19 mouse cellular contexts compared by ENCODE assay signal in the genomic region with DNA sequence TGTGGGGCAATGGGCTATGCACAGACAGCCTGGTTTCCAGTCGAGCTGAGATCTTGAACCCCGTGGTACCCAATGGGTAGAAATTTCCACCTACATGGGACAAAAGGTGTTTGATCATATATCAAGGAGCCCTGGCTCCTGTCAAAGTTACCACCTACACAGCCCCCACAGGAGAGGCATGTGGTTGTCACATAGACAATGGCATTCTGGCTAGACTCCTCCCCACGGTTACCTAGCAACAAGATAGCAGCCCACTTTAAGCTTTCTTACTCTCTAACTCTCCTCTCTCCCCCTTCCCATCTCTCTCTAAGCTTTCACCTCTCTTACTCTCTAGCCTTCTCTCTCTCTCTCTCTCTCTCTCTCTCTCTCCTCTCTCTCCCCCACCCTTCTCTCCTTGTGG. TPM values are rescaled to one million over a fixed set of nuclear protein-coding genes. Genes with fewer than 3 reads are reported as not detected.
DNase-seq lines count a peak whose midpoint lies in the region; ATAC-seq lines count a peak whose summit lies in the region.
"Had no signal": no experiment of that assay in that cellular context is flagged by ENCODE, and none has a peak within 500 bp of the region (broad histone marks: within the 10 kb centered on the region; RNA-seq: fewer than 3 reads in every experiment).

No protein-coding gene starts in this region.

- intact Hi-C loops in heart, postnatal 10 days (cut with DNase I), result loop anchor here (5.0 kb wide), 1 partner anchor 323 kb away; a partner anchor contains a TSS

- H3K9me3 ChIP-seq in forebrain, embryonic 14.5 days (replicated peaks; ENCODE audit: control insufficient read depth, low read length), result no peaks in the 10 kb centered on the region
- H3K9me3 ChIP-seq in forebrain, embryonic 16.5 days (ENCODE audit: control insufficient read depth, low read length), result no peaks in the 10 kb centered on the region
- H3K9me3 ChIP-seq in heart, embryonic 16.5 days (replicated peaks; ENCODE audit: control insufficient read depth, low read length), result no peaks in the 10 kb centered on the region
- H3K9me3 ChIP-seq: embryonic facial prominence, embryonic 13.5 days; limb, embryonic 10.5 days had no signal

- WGBS in forebrain, embryonic 14.5 days, result 55% methylated on average over 3 of the region's 3 CpGs
- WGBS in forebrain, embryonic 16.5 days, result 42% methylated on average over 3 of the region's 3 CpGs
- WGBS in heart, embryonic 16.5 days, result 31% methylated on average over 3 of the region's 3 CpGs

- H3K4me2 ChIP-seq in forebrain, embryonic 14.5 days (ENCODE audit: low read length), result no peak overlapping the region
- H3K4me2 ChIP-seq in forebrain, embryonic 16.5 days (ENCODE audit: low read length), result no peak overlapping the region
- no peak overlapping the region for H3K4me2 ChIP-seq in heart, embryonic 16.5 days (ENCODE audit: low read depth, low read length)
- H3K4me2 ChIP-seq: embryonic facial prominence, embryonic 13.5 days had no signal

- H3K9ac ChIP-seq in forebrain, embryonic 14.5 days (ENCODE audit: low read length), result no peak overlapping the region
- no peak overlapping the region for H3K9ac ChIP-seq in forebrain, embryonic 16.5 days (replicated peaks; ENCODE audit: low read depth, low read length)
- no peak overlapping the region for H3K9ac ChIP-seq in heart, embryonic 16.5 days (ENCODE audit: low read length)
- H3K9ac ChIP-seq: embryonic facial prominence, embryonic 13.5 days had no signal

- H3K4me3 ChIP-seq in forebrain, embryonic 14.5 days (ENCODE audit: low read depth, low read length), result no peak overlapping the region
- no peak overlapping the region for H3K4me3 ChIP-seq in forebrain, embryonic 16.5 days (replicated peaks; ENCODE audit: low read length)
- no peak overlapping the region for H3K4me3 ChIP-seq in heart, embryonic 16.5 days (ENCODE audit: low read length)
- H3K4me3 ChIP-seq: embryonic facial prominence, embryonic 13.5 days; limb, embryonic 10.5 days; myocyte had no signal

- H3K27me3 ChIP-seq in forebrain, embryonic 14.5 days (replicated peaks; ENCODE audit: control insufficient read depth, insufficient read depth, low read length), result no peaks in the 10 kb centered on the region
- H3K27me3 ChIP-seq in forebrain, embryonic 16.5 days (replicated peaks; ENCODE audit: control insufficient read depth, insufficient read depth, low read length), result no peaks in the 10 kb centered on the region
- no peaks in the 10 kb centered on the region for H3K27me3 ChIP-seq in heart, embryonic 16.5 days (ENCODE audit: control insufficient read depth, insufficient read depth, low read length)
- H3K27me3 ChIP-seq: embryonic facial prominence, embryonic 13.5 days had no signal

- H3K36me3 ChIP-seq in forebrain, embryonic 14.5 days (ENCODE audit: control insufficient read depth, insufficient read depth, low read length), result peaks cover 4% of the 10 kb centered on the region; the same call in 1 of the 2 replicates
- peaks cover 4% of the 10 kb centered on the region; the same call in 1 of the 2 replicates for H3K36me3 ChIP-seq in forebrain, embryonic 16.5 days (ENCODE audit: control insufficient read depth, insufficient read depth)
- H3K36me3 ChIP-seq in heart, embryonic 16.5 days (ENCODE audit: control insufficient read depth, insufficient read depth), result peaks cover 2% of the 10 kb centered on the region; the same call in 1 of the 2 replicates

- H3K27ac ChIP-seq in forebrain, embryonic 14.5 days (ENCODE audit: low read depth, low read length), result no peak overlapping the region
- H3K27ac ChIP-seq in forebrain, embryonic 16.5 days (ENCODE audit: low read length), result no peak overlapping the region
- no peak overlapping the region for H3K27ac ChIP-seq in heart, embryonic 16.5 days (ENCODE audit: low read length)
- H3K27ac ChIP-seq: embryonic facial prominence, embryonic 13.5 days; limb, embryonic 10.5 days had no signal

- no peaks in the 10 kb centered on the region for H3K4me1 ChIP-seq in forebrain, embryonic 14.5 days (ENCODE audit: control insufficient read depth, insufficient read depth, low read length)
- H3K4me1 ChIP-seq in forebrain, embryonic 16.5 days (replicated peaks; ENCODE audit: control insufficient read depth, insufficient read depth, low read length), result no peaks in the 10 kb centered on the region
- H3K4me1 ChIP-seq in heart, embryonic 16.5 days (ENCODE audit: control insufficient read depth, insufficient read depth, low read length), result peaks cover 8% of the 10 kb centered on the region
- H3K4me1 ChIP-seq: embryonic facial prominence, embryonic 13.5 days had no signal

- no peak for ATAC-seq in forebrain, embryonic 14.5 days
- no peak for ATAC-seq in forebrain, embryonic 16.5 days
- ATAC-seq in heart, embryonic 16.5 days (replicated peaks; ENCODE audit: extremely low read depth, insufficient read depth, low FRiP score), result 0 out of 2 replicates have a peak, but pooled peaks have one; percentile 60
- 0 out of 2 replicates have a peak, but pooled peaks have one; percentile 36 for ATAC-seq in megakaryocyte progenitor cell, adult 5-6 weeks (replicated peaks; ENCODE audit: poor library complexity)
- ATAC-seq: hindbrain, embryonic 16.5 days had no signal

- DNase-seq in forebrain, embryonic 14.5 days (ENCODE audit: low spot score), result peak; percentile 24
- no peak for DNase-seq in heart, postnatal 10 days
- peak; percentile 37 for DNase-seq in retina, postnatal 1 day
- DNase-seq in retina, embryonic 14.5 days (ENCODE audit: low spot score), result no peak
- no peak for DNase-seq in adrenal gland, adult 18-20 months (ENCODE audit: low spot score in 2 of 2)
- DNase-seq: adrenal gland, postnatal 10 days; cerebellum, postnatal 10 days; gastrocnemius, postnatal 10 days; kidney, adult 18-20 months; kidney, postnatal 4 days; right cerebral cortex, postnatal 25 days; thymus, adult 2 months had no signal

RNA-seq across cellular contexts. Expression of a gene that starts 19.3 kb away (rescaled TPM):
- polyA plus RNA-seq in forebrain, embryonic 14.5 days (2014; fragmentation: Nextera tagmentation; extraction: Ambion mirVana), result 0.60 and 0.63 TPM in 2 replicates
- polyA plus RNA-seq in forebrain, embryonic 16.5 days (2015; fragmentation: Nextera tagmentation; extraction: Ambion mirVana), result 0.12 and 0.15 TPM in 2 replicates
- polyA plus RNA-seq in heart, embryonic 16.5 days (2015; fragmentation: Nextera tagmentation; extraction: Ambion mirVana), result 254 and 278 TPM in 2 replicates
- 100 to 1,000 TPM; 274 to 314 TPM for total RNA-seq in heart, postnatal 10 days (2021)
- 2.2 and 2.8 TPM in 2 replicates for total RNA-seq in megakaryocyte progenitor cell, adult 5-6 weeks (2015)
- total RNA-seq in megakaryocyte progenitor cell, adult 5-6 weeks (2017), result 4.8 and 10.0 TPM in 2 replicates
- under 1 TPM; 0.45 to 0.70 TPM for total RNA-seq in adrenal gland, adult 18-20 months (2021)

RNA-seq across cellular contexts. Expression of a gene that starts 27.2 kb away (rescaled TPM):
- polyA plus RNA-seq in forebrain, embryonic 14.5 days (2014; fragmentation: Nextera tagmentation; extraction: Ambion mirVana), result 64.7 and 71.6 TPM in 2 replicates
- 71.5 and 83.9 TPM in 2 replicates for polyA plus RNA-seq in forebrain, embryonic 16.5 days (2015; fragmentation: Nextera tagmentation; extraction: Ambion mirVana)
- polyA plus RNA-seq in heart, embryonic 16.5 days (2015; fragmentation: Nextera tagmentation; extraction: Ambion mirVana), result 56.8 and 70.0 TPM in 2 replicates
- 10 to 100 TPM; 17.9 to 21.6 TPM for total RNA-seq in heart, postnatal 10 days (2021)
- 33.6 and 42.2 TPM in 2 replicates for total RNA-seq in megakaryocyte progenitor cell, adult 5-6 weeks (2015)
- total RNA-seq in megakaryocyte progenitor cell, adult 5-6 weeks (2017), result 58.3 and 61.4 TPM in 2 replicates
- total RNA-seq in adrenal gland, adult 18-20 months (2021), result 10 to 100 TPM; 16.8 to 34.1 TPM

Comparison
In these comparisons a context has a peak if more than half of its experiments do, and no peak if none do; other contexts are left out.
1. DNase-seq: peak in forebrain, embryonic 14.5 days (single experiment) and retina, postnatal 1 day (single experiment); none in heart, postnatal 10 days (0 of 2), retina, embryonic 14.5 days (single experiment) and adrenal gland, adult 18-20 months (0 of 2).
2. ATAC-seq: peak in heart, embryonic 16.5 days (single experiment) and megakaryocyte progenitor cell, adult 5-6 weeks (single experiment); none in forebrain, embryonic 14.5 days (single experiment) and forebrain, embryonic 16.5 days (single experiment).
3. RNA of a gene that starts 19.3 kb away (total RNA-seq): 274 to 314 TPM in heart, postnatal 10 days; 2.2 to 10.0 TPM in megakaryocyte progenitor cell, adult 5-6 weeks and 0.45 to 0.70 TPM in adrenal gland, adult 18-20 months; every median in the first group is over 10 times any median in the second.